In the genomic region with DNA sequence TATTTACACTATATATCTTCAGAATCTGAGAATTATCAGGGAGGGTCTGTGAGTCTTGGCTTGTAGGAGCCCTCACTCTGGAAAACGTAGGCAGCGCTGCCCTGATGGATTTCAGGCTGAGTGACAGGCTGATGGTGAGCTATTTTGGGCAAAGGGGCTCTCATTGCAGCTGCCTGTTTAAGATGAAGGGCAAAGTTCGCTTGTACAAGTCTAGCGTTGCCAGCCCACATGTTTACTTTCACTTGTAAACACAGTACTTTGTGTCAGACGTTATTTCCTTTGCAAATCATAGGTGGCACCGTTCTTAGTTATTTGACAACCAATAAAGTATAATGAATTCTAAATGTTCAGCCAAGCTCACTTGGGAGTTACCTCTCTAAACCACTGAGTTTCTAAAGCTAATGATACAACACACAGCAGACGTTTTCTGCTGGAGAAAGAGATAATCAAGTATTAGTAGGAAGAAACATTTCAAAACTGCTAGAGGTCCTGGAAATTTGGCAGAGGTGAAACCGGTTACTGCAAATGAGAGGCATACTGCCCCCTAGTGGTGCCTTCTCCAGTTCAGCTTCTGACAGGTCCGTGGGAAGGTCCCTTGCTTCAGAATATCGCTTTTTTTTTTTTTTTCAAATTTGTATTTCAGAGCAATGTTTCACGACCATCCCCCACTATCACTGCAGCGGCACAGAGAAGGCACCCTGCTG, we compare ENCODE assay signal across 8 mouse cellular contexts. TPM values are rescaled to one million over a fixed set of nuclear protein-coding genes. Genes with fewer than 3 reads are reported as not detected.
DNase-seq lines count a peak whose midpoint lies in the region; ATAC-seq and TF ChIP-seq lines count a peak whose summit lies in the region.

No protein-coding gene starts in this region.

- ATAC-seq in Patski, result peak; percentile 42
- peak; percentile 70 for ATAC-seq in frontal cortex, adult (ENCODE audit: low TSS enrichment)
- ATAC-seq in hematopoietic stem cell, adult 5-6 weeks (replicated peaks in 1 of 2; ENCODE audit: insufficient read depth in 1 of 2, low FRiP score in 2 of 2, low TSS enrichment in 1 of 2, low read depth in 1 of 2, poor library complexity in 2 of 2, severe bottlenecking in 2 of 2), result peak; percentile 67 to 90; a peak in 3 of 4 replicates

- no peaks in the 10 kb centered on the region for H3K27me3 ChIP-seq in Patski

- peak; percentile 91 for TF ChIP-seq CTCF in Patski (IDR thresholded peaks at IDR 0.05)

- POLR2A ChIA-PET in Patski (lab: Charles Lee), result interaction anchor here (1.0 to 1.5 kb wide), 3 partner anchors 20 to 49 kb away, joined by 3 to 8 read pairs (median 5); a partner anchor contains a TSS

- in situ Hi-C loops in Patski (cut with MboI; ENCODE audit: low pct_unique_long_range_greater_than_20kb), result no loop called here

- DNase-seq in Patski (ENCODE audit: low read depth, low spot score), result peak; percentile 78
- peak; percentile 72 for DNase-seq in cerebellum, adult 8-10 months
- DNase-seq in layer of hippocampus, adult 9-11 months, result peak; percentile 82
- peak; percentile 95 for DNase-seq in lung, postnatal 10 days
- peak; percentile 76 for DNase-seq in right cerebral cortex, adult 18-20 months
- DNase-seq in urinary bladder, postnatal 14 days (ENCODE audit: low spot score), result peak; percentile 95

- CTCF ChIA-PET in Patski (lab: Charles Lee), result interaction anchor here (0.7 to 15.4 kb wide), 33 partner anchors 8 to 191 kb away, joined by 3 to 155 read pairs (median 5); no protein-coding TSS in a partner anchor

RNA-seq across cellular contexts. Expression of a gene that starts 47.7 kb away (rescaled TPM):
- 145 TPM for polyA plus RNA-seq in Patski (2021)
- total RNA-seq in hematopoietic stem cell, adult 5-6 weeks (2017), result 16.3 and 17.2 TPM in 2 replicates

RNA-seq across cellular contexts. Expression of a gene that starts 50.6 kb away (rescaled TPM):
- polyA plus RNA-seq in Patski (2021), result 0.13 TPM
- total RNA-seq in hematopoietic stem cell, adult 5-6 weeks (2017), result 18.6 and 24.2 TPM in 2 replicates

Comparison
In these comparisons a context has a peak if more than half of its experiments do, and no peak if none do; other contexts are left out.
1. Peak in every context shown above with its lines: DNase-seq and ATAC-seq.